Mouse (Mus musculus) testis, postnatal 14 days (tissue): ENCODE measurements at regions not wholly inside any gene's neighbourhood (a gene's known extent, or its start where the extent isn't known, plus 50 kb on each side); places are given as distances from the start of the nearest gene placed in this dataset.
"Not testable (repeated sequence)": the region's sequence is repeated elsewhere in the genome, so short reads cannot be mapped to it uniquely, and the experiment has no call there.

Experiments
- DNase-seq: peaks from one replicate; pipeline ENCODE4 v3.0.0; 2021; ENCODE audit warnings: low spot score

GRCm38 (mm10) chr5:118458727-118459390 is 101.6 kb upstream of the Med13l start:
- DNase-seq: peak; percentile 35

DNA sequence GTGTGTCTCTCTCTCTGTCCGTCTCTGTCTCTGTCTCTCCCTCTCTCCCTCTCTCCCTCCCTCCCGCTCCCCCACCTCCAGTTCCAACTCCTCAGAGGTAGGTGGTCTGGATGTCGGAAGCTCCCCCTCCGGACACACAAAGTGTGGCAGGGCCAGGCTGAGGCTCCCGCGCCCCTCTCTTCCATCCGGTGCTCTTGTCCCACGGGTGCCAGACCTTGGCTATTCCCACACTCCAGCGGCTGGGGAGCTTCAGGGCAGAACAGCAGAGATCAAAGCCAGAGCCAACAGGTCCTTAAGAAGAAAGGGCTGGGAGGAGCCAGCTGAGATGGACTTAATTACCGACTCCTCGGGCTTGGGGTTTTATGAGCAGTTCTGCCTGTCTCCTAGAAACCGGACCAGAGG is 101.1 kb upstream of the Med13l start:
- peak; percentile 31 for DNase-seq

DNA sequence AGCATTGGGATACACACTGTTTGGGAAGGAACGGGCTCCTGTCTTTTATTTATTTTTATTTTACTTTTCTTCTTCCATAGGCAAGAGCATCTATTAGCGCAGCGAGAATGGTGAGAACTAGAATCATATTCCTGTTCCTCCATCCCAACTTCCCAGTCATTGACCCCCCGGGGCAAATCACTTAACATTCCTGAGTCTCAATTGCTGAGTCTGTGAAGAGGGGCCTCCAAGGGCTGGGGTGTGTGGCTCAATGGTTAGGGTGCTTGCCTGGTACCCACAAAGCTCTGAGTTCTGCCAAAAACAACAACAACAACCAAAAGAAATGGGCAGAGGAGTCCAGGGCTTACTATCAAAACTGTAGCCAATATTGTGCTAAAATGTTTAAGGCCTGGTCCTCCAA is 98.5 kb upstream of the Med13l start:
- no peak for DNase-seq

DNA sequence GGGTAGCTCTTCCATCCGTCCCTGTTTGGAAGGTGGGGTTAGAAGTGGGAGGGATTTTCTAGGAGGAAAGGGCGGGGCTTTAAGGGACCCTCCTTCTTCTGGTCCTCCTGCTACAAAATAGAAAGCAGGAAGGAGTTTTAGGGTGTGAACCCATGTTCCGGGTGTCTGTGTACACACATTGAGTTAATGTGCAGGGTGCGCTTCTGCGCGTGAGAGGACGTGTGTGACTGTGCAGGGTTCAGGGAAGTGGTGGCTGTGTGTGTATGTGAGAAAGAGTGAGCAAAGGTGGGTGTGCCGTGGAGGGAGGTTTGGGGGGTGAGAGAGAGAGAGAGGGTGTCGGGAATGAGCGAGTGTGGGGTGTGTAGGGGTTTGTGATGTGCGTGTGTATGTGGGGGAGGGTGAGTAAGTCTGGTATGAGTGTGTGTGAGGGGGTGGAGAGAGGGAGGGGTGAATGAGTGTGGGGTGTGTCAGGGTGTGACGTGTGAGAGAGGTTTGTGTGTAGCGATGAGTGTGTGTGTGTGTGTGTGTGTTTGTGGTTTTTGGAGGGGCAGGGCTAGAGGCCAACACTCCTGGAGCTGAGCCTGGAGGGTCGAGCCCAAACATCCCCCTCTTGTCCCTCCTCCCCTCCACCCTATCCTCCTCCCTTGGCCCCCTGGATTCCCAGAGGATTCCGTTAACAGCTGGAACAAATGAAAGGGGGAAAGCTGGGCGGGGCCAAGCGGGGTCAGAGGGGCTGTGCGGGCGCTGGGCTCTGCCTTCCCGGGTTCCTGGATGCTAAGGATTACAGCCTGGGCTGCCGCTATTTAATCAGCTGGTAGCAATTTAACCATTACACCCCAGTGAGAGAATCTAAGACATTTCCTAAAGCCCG is 95.3 kb upstream of the Med13l start:
- peak; percentile 27 for DNase-seq

DNA sequence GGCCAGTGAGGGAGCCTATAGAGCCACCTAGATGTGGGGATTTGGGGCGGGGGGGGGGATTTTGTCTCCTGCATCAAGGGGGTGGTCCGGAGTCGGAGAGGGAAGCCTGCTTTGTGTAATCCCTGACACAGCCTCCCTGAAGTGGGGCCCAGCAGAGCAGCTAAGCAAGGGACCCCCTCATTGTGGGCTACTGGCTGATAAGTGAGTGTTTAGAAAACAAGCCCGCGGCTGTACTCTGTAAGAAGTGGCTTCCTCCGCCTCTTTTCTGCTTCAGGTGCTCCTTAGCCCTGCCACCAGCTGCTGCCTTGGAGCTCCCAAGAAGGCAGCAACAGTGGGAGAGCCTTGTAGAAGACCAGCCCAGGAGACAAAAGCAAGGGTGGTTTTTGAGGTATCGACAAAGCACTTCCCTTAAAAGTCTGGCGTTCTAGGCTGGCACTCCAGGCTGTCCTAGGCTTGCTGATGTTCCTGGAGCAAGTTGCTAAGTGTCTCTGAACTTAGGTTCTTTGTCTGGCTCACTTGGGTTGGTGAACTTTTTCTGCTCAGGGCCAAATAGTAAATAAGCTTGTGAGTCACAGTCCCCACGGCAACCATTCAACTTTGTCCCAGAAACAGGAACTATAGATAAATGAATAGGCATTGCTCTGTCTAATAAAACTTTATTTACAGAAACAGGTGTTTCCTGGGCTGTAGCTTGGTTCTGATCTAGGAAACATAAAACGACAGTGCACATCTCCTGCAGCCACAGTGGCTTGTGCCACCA is 94.3 kb upstream of the Med13l start:
- DNase-seq: no peak

DNA sequence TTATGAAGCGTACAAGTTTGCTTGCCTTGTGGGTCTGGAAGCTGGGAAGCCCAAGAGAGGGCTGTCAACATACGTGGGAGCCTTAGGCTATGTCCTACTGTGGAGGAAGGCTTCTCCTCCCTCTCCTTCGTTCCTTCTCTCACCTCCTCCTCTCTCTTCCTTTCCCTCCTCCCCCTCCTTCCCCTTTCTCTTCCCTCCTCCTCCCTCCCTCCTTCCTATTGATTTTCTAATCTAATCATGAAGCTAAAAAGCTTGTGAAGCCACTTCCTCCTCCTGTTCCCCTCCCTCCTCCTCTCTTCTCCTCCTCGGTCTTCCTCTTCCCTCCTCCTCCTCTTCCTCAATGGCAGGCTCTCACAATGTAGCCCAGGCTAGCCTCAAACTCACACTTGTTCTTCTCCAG is 91.7 kb upstream of the Med13l start:
- no peak for DNase-seq

DNA sequence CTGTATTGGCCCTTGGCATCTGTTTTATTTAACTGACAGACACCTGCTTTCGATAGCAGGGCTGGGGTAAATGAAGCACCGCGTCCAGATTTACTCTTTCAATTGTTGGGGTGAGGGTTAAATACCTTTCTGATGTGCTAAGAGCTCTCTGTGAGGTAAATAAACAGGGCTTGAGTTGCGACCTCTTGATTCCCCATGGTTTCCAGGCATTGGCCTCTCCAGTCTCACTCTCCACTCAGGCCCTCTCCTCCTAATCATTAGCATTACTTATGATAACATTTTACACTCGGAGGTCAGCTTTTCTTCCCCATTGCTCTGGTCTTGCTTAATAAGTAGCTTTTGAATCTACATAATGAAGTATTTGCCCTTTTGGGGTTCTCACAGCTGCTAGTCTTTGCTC is 88.9 kb upstream of the Med13l start:
- no peak for DNase-seq

- DNase-seq: no peak
Observed at GRCm38 (mm10) chr5:118472291-118472690, 88.2 kb upstream of the Med13l start.

DNA sequence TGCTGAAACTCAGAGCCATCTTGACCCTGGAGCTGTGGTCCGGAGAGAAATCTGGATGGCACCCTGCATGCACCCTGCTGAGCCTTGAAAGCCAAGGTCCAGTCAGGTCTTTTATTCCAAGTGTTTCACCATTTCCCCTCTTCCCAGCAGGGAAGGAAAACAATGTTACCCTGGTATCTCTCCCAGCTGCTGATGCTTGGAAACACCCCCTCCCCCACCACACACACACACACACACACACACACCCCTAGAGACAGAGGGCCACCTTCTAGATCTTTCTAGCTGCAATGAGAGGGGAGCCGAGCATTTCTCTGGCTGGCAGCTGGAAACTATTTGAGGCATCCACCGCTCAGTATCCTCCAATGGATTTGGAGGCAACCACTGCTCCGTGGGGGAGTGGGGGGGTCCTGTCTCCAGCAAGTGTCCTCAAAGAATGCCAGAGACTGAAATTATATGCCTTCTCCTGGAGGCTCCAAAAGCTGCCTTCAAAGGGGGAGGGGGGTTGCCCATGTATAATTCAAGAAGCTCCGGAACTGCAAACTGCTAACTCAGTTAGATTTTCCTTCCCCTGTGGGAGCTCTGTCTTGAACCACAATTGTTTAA is 87.2 kb upstream of the Med13l start:
- DNase-seq: no peak

- no peak for DNase-seq
Observed at GRCm38 (mm10) chr5:118476597-118476996, 83.9 kb upstream of the Med13l start.

DNA sequence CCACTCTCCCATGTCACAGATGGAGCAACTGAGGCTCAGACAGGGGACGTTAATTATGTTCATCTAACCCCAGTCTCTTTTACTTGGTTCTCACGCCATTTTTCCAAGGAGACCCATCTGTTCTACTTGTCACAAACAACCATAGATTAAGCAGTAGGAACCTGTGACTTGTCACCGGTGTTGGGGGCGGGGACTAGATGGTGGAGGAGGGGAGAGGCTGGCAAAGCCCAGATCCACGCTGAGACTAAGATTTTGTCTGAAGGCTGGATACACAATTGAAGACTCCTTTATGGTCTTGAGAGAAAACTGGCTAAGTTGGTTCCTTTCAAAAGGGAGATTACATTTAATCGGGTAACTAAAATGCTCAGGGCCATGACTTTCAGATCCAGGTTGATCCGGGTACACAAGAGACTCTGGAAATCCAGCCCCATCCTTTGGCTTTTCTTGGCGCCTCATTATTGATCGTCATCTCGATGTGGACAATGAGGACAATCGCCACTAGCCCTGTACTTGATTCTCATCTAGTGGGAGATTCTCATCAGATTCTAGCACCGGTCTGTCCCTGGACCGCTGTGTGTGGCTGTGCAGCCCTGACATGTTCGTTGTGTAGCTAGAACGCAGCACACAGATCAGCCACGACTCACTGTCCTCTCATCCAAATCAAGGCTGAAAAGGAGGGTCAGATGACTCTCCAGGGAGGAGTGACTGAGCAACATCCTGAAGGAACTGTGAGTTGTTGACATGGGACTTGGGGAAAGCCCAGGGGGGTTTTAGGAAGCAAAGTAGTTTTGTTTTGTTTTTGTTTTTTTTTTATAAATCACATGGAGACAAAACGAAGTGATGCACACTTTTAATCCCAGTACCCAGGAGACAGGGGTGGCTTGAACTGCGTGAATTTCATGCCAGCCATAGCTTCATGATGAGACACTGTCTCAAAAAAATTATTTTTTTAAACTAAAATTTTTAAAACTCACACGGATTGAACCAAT is 83.1 kb upstream of the Med13l start:
- no peak for DNase-seq

- peak; percentile 62 for DNase-seq
Observed at GRCm38 (mm10) chr5:118478120-118478768, 82.2 kb upstream of the Med13l start.

DNA sequence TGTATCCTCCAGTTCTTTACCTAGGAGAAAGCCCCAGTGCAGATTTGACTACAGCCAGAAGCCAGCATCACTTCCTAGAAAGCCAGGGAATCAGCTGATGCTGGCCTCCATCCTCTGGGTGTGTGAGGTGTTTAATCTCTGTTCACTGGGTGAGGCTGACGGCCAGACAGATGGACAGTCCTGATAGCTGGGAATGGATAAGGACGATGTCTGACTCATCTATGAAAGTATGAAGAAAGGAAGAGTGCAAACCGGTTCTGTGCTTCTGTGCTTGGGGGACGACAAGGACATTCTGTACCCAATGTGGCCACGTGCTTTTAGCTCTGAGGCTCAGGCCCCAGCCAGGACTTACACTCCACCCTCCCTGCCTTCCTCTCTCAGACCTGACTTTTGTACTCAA is 80.5 kb upstream of the Med13l start:
- peak; percentile 17 for DNase-seq

GRCm38 (mm10) chr5:118480965-118481793 is 79.3 kb upstream of the Med13l start:
- DNase-seq: peak; percentile 18

GRCm38 (mm10) chr5:118481794-118482049 is 78.8 kb upstream of the Med13l start:
- no peak for DNase-seq

- no peak for DNase-seq
Observed at GRCm38 (mm10) chr5:118482598-118482997, 77.9 kb upstream of the Med13l start.

DNA sequence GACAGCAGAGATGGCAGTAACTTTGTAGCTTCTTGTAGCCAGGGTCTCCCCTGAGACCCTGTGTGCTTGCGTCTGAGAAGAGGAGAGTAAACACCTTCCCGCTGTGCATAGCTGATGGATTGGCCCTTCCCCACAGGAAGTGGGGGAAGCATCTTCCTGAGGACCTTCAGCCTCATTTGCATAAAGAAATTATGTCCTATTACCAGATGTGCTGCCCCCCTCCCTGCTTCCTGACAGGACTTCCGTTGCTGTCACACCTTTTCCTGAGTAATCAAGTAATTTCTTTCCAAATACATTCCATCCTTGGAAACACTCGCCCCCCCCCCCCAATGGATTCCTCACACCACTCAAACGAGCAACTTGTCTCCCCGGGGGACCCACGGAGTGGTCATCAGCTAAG is 77.5 kb upstream of the Med13l start:
- peak; percentile 35 for DNase-seq

- no peak for DNase-seq
Observed at GRCm38 (mm10) chr5:118483532-118483931, 76.9 kb upstream of the Med13l start.

- no peak for DNase-seq
Observed at GRCm38 (mm10) chr5:118485191-118485590, 75.3 kb upstream of the Med13l start.

DNA sequence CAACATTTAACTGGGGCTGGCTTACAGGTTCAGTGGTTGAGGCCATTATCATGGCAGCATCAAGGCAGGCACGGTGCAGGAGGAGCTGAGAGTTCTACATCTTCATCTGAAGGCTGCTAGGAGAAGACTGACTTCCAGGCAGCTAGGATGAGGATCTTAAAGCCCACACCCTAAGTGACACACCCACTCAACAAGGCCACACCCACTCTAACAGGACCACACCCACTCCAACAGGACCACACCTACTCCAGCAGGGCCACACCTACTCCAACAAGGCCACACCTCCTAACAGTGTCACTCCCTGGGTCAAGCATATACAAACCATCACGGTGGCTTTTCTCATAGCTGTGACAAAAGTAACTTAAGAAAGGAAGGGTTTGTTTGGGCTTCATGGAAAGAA is 68.0 kb upstream of the Med13l start:
- DNase-seq: not testable (repeated sequence)
